Mouse (Mus musculus): ENCODE measurements around the gene Akt1s1.
A peak's percentile ranks its signal among the peaks of the same experiment; 100 is the strongest.
"Not testable (repeated sequence)": the region's sequence is repeated elsewhere in the genome, so short reads cannot be mapped to it uniquely, and the experiment has no call there.

Gene Akt1s1

GRCm38 (mm10) chr7:44868919-44869696 is 20.3 kb downstream of the Akt1s1 start:
- DNase-seq (ENCODE audit: low spot score in 2 of 2), result peak; percentile 61 to 75

- peak; percentile 86 to 91 for DNase-seq (ENCODE audit: low spot score in 2 of 2)
Measured at GRCm38 (mm10) chr7:44869697-44870528, 21.1 kb downstream of the Akt1s1 start, which contains the start of gene Ptov1. Ptov1 (minus strand) TSS chr7:44869788.

GRCm38 (mm10) chr7:44870614-44871013 is 21.8 kb downstream of the Akt1s1 start:
- DNase-seq (ENCODE audit: low spot score in 2 of 2), result no peak

DNA sequence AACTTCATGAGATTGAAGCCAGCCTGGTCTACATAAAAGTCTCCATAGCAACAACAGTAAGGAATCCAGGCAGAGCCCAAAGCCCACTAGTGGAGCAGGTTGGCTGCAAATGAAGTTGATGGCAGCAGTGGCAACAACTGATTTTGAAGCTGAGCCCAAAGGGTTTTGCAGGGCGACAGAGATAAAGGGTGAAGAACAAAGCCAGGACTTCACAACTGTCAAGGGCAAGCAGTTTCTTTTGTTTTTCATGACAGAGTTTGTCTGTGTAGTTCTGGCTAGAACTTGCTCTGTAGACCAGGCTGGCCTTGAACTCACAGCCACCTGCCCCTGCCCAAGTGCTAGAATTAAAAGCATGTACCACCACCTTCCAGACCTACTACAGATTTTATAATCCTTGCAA is 22.4 kb downstream of the Akt1s1 start:
- DNase-seq (ENCODE audit: low spot score in 2 of 2), result no peak

DNA sequence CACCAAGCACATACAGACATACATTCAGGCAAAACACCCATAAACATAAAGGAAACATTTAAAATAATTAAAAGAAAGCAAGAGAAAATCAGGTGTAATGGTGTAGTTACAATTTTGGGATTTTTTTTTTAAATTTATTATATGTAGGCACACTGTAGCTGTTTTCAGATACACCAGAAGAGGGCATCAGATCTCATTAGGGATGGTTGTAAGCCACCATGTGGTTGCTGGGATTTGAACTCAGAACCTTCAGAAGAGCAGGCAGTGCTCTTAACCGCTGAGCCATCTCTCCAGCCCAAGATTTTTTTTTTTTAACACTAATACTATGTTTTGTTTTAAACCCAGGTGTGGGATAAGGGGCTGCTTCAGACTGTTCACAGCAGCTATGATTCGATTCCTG is 23.0 kb downstream of the Akt1s1 start:
- DNase-seq (ENCODE audit: low spot score in 2 of 2), result not testable (repeated sequence)

DNA sequence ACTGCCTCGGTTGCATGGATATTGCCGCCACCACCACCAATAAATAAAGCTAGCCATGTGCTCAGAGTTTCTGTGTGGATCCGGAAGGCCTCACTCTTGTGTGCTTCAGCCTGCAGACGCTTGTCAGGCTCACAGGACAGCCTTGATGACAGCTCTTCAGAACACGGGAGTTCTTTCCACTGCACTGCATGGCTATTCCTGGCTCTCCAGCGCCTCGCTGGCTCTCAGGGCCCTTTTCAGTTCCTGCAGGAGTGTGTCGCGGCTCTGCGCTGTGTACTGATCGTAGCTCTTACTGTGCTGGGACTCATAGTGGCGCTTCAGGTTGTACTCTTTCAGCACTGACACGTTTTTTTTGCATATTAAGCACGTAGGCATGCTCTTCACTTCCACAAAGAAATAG is 29.0 kb downstream of the Akt1s1 start:
- no peak for DNase-seq (ENCODE audit: low spot score in 2 of 2)

- DNase-seq (ENCODE audit: low spot score in 2 of 2), result no peak
Measured at GRCm38 (mm10) chr7:44883036-44883435, 34.2 kb downstream of the Akt1s1 start.

DNA sequence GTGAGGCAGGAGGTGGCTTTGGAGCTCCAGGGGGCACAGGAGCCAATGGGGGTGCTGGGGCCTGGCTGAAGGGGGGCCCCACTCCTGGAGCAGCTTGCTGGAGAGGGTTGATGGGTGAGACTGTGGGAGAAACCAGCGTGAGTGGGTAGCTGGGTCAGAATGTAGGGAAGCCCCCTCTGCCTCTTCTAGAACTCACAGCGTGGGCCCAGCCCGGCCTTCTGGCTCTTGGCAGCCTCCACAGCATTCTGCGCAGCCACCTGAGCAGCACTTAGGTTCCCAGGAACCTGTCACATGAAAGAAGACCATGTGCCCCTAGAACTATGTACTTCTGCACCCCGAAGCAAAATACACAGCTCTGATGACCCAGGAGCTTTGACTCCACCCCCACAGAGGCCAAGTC is 35.8 kb downstream of the Akt1s1 start:
- no peak for DNase-seq (ENCODE audit: low spot score in 2 of 2)

DNA sequence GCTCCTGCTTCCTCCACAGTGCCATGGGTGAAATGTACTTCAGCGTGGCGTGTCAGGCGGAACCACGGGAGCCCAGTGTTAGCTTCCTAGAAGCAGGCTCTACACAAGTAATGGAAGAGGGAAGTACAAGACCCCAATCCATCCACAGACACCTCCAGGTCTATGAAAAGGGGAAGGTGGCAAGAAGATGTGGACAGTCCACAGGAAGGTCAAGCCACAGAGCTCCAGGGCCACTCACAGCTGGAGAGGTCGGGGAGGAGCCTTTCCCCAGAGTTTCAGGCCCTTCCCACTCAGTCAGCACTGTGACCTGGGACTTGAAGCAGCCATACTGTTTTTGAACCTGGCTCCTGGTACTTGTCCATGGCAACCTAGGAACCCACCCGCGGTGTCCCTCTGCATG is 38.2 kb downstream of the Akt1s1 start:
- no peak for DNase-seq (ENCODE audit: low spot score in 2 of 2)

DNA sequence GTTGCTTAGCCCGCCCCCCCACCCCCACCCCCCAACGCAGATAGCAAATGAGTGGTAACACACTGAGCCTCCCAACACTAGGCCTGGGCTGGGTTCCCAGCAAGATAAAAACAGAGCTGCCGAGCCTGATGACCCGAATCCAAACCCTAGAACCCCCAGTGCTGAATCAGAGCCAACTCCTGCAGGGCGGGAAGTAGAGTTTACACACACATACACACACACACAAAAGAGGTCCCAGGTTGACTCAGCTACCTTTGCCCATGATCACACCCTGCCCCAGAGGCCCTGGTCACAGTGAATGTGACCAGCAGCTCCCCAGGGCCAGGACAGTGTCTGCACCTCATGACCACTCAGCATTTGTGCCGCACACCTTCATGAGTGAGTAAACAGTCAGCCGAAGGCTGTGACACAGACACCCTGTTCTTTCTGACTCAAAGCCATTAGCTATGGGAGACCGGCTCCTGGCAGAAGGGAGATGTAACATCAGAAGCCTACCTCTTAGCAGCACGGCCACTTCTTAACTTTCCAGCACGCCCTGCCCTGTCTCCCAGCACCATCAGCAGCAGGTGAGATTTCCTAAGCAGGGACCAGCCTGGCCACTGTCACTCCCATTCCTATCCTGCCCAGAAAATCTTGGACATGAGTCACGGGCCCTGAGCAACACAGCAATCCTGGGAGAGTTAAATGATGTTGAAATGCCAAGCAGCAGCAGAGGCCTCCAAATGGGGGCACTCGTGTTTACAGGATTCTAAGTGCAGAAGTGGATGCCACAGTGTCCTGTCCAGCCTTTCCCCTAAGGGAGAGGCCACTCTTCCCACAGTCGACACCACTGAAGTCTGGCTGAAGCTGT is 39.7 kb downstream of the Akt1s1 start:
- DNase-seq (ENCODE audit: low spot score in 2 of 2), result no peak

DNA sequence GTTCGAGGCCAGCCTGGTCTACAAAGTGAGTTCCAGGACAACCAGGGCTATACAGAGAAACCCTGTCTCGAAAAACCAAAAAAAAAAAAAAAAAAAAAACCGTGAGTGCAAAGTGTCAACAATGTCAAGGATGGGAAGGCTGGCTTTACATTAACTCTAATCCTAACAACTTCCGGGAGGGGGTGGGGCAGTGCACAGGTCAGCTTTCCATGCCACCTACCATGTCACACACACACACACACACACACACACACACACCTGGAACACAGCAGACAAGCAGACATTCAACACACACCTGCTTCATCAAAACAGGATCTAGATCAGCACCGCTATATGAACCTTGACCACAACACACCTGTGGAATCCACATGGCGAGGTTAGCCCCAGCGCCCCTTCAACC is 41.4 kb downstream of the Akt1s1 start:
- no peak for DNase-seq (ENCODE audit: low spot score in 2 of 2)

DNA sequence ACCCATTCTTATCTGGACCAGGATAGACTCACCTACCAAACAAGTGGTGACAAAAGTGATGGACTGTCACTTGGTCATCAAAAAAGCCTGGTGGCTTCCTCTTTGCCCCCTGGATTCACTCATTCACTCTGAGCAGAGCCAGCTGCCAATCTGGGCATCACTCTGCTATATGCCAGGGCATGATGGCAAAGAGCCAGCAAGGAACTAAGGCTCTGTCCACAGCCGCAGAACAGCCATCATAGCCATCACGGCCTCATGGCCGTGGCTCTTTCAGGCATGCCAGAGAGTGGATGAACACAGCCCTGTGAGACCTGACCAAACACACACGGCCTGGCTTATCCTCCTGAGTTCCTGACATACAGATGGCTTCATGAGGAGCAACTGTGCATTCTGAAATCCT is 41.9 kb downstream of the Akt1s1 start:
- DNase-seq (ENCODE audit: low spot score in 2 of 2), result no peak

- no peak for DNase-seq (ENCODE audit: low spot score in 2 of 2)
Measured at GRCm38 (mm10) chr7:44891611-44892010, 42.8 kb downstream of the Akt1s1 start.

DNA sequence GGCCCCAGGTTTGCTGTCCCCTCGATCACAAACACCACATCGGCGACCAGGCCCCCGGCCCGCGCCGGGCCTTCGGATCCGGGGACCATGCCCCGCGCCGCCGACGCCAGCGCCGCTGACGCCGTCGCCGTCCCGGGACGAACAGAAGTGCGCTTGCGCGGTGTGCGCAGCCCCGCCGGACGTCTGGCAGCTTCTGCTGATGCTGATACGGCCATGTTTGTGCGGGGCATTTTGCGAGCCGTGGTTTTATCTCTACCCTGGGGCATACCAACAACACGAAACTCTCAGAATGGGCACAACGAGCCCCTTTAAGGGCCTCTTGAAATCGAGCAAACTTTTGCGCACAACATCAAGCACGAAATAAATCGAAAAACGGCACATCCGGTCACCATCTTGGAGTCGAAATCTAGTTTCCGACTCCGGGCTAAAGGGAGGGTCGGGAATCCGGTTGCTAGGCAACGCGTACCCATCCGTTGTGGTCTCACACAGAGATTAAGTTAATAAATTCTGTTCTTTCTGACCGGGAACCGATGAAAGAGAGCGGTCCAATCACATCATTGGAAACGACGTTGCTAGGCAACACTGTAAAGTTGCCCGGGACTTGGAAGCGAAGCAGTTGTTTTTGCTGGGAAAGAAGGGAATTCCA is 43.6 kb downstream of the Akt1s1 start, which contains the start of gene Med25:
Gene Med25, minus strand, starts transcription at position 437 of the 646 bp plus-strand sequence.
- peak; percentile 83 to 86 for DNase-seq (ENCODE audit: low spot score in 2 of 2)

GRCm38 (mm10) chr7:44893197-44893596 is 44.4 kb downstream of the Akt1s1 start:
- DNase-seq (ENCODE audit: low spot score in 2 of 2), result no peak

DNA sequence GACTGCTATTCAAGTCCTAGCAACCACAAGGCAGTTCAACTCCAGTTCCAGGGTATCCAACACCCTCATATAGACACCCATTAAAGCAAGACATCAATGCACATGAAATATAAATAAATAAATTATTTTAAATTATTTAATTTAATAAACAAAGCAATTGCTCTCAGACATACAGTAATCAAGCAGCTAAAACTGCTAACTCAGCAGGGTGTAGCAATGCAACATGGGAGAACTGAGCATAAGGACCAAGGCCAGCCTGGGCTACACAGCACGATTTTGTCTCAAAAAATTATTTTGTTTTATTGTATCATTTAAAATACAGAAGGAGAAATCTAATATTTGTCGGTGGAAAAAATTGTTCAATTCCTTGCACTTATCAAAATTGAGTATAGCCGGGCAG is 45.4 kb downstream of the Akt1s1 start:
- DNase-seq (ENCODE audit: low spot score in 2 of 2), result no peak

GRCm38 (mm10) chr7:44895206-44895592 is 46.4 kb downstream of the Akt1s1 start:
- no peak for DNase-seq (ENCODE audit: low spot score in 2 of 2)

DNA sequence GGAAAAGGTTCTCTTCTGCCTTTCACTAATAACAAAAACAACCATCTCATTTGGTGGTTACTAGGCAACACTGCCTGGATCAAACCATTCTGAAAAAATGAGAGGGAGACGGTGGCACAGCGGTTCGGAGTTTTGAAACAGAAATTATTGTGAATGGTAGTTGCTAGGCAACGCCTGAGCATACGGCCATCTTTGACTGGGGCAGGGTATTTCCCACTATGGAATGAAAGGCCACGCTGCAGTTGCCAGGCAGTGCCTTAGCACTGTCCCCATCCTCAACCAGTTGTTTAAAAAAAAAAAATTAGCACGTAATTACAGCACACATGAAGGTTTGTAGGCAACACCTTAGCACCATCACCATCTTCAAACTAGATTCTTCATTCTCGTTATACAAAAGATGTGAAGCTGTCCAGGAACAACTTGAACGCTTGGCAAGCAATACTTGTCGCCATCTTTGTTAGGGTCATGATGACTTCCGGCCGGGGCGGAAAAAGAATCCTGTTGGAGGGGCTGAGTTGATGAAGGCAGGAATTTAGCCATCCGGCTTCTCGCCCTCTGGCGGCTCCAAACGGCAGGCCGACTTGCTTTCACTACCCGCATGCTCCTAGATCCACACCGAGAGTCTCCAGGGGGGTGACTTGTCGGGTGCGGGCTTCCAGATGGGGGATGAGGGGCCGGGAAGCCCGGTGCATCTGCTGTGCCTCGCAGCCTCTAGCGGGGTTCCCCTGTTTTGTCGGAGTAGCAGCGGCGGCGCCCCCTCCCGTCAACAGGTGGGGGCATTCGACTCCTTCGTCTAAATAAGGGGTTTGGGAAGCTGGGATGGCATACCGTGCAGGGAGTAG is 47.0 kb downstream of the Akt1s1 start, which contains the start of gene Fuz:
Gene Fuz, plus strand, starts transcription at position 487 of the 842 bp plus-strand sequence.
- DNase-seq (ENCODE audit: low spot score in 2 of 2), result peak; percentile 87 to 89

GRCm38 (mm10) chr7:44896499-44896898 is 47.7 kb downstream of the Akt1s1 start:
- DNase-seq (ENCODE audit: low spot score in 2 of 2), result no peak

DNA sequence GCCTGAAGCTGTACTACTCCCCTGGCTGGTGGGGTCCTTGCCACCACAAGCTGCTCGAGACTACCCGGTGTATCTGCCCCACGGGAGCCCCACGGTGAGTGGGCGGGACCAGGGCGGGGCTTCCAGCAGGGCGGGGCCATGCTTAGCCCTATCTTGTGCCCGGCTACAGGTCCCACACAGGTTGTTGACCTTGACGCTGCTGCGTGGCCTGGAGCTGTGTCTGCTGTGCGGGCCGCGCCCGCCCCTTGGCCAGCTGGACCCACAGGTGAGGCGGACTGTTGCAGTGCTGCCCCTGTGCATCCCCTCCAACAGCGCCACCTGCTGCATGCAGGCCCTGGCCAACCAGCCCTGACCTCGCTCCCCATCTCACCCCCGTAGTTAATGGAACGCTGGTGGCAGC is 49.8 kb downstream of the Akt1s1 start:
- peak in 1 of 2 experiments; percentile 30 for DNase-seq (ENCODE audit: low spot score in 2 of 2)

Data from urinary bladder, postnatal 36 days (tissue).